Mouse (Mus musculus) heart, postnatal 0 days (tissue): Measurements from ENCODE around the gene Gpr157. TPM values are rescaled to one million over a fixed set of nuclear protein-coding genes. Genes with fewer than 3 reads are reported as not detected.
A peak's percentile ranks its signal among the peaks of the same experiment; 100 is the strongest.

Experiments
- ATAC-seq: fragments of 200-750 bp; cut with Nextera tagmentation; 2 replicates; pipeline ENCODE4 v1.8.0; 2017; ENCODE audit warnings: low read depth, moderate number of reproducible peaks, moderate library complexity; ENCODE audit not compliant: insufficient read depth
- DNase-seq: peaks from one replicate; pipeline ENCODE4 v3.0.0-alpha.2; 2016; ENCODE audit warnings: low spot score
- H3K27ac ChIP-seq: fragments of 300-500 bp; sonication (generic); 2 replicates; pipeline ENCODE4 v1.5.1; 2014; ENCODE audit warnings: low read depth, mild to moderate bottlenecking
- H3K27me3 ChIP-seq: fragments of 300-500 bp; sonication (generic); 2 replicates; pipeline ENCODE4 v1.6.1; 2014; ENCODE audit warnings: low read length, mixed read lengths; ENCODE audit not compliant: control insufficient read depth, insufficient read depth
- H3K36me3 ChIP-seq: fragments of 300-500 bp; sonication (generic); replicated peaks from 2 replicates; pipeline ENCODE4 v1.6.1; 2014; ENCODE audit warnings: low read length, mixed read lengths; ENCODE audit not compliant: control insufficient read depth, insufficient read depth
- H3K4me1 ChIP-seq: fragments of 300-500 bp; sonication (generic); 2 replicates; pipeline ENCODE4 v1.6.1; 2014; ENCODE audit warnings: antibody characterized with exemption; ENCODE audit not compliant: control insufficient read depth, insufficient read depth
- H3K4me2 ChIP-seq: fragments of 300-500 bp; sonication (generic); 2 replicates; pipeline ENCODE4 v1.6.1; 2014; ENCODE audit warnings: low read depth, mild to moderate bottlenecking, low read length, moderate library complexity
- H3K4me3 ChIP-seq: fragments of 300-500 bp; sonication (generic); 2 replicates; pipeline ENCODE4 v1.5.1; 2014; ENCODE audit warnings: low read depth, low read length
- H3K9ac ChIP-seq: fragments of 300-500 bp; sonication (generic); replicated peaks from 2 replicates; pipeline ENCODE4 v1.6.1; 2014; ENCODE audit warnings: low read depth, low read length, mixed read lengths
- H3K9me3 ChIP-seq: fragments of 300-500 bp; sonication (generic); replicated peaks from 2 replicates; pipeline ENCODE4 v1.6.1; 2016; ENCODE audit warnings: low read length; ENCODE audit not compliant: control insufficient read depth
- CTCF ChIP-seq: IDR thresholded peaks from 2 replicates; pipeline ENCODE4 v1.5.1; 2016; ENCODE audit warnings: antibody characterized with exemption, control low read depth, low read depth
- EP300 ChIP-seq: IDR thresholded peaks from 2 replicates; pipeline ENCODE4 v1.6.1; 2016; ENCODE audit warnings: antibody characterized with exemption, low read depth
- WGBS: fragments of 180-500 bp; shearing (Covaris S2); extraction: QIAGEN DNeasy Blood & Tissue Kit; methylation state at CpG from one replicate; pipeline ENCODE4 v1.1.7; 2014; 5-methylcytosine and 5-hydroxymethylcytosine counted together
- polyA plus RNA-seq: library from polyadenylated mRNA; unstranded; fragments of >200 nt; fragmentation: Nextera tagmentation; extraction: Ambion mirVana; gene quantifications from 2 replicates; pipeline ENCODE4 v1.2.1, GENCODE M21; 2015
- total RNA-seq: library from RNA; depleted of rRNA; stranded (reverse); fragments of >200 nt; gene quantifications from 2 replicates; pipeline ENCODE4 v1.2.3, GENCODE M21; 2014; ENCODE audit warnings: low replicate concordance

The Gpr157 gene
- total and polyA plus RNA-seq, 2 experiments from 2014 or later = 4.5 to 23.3 TPM

DNA sequence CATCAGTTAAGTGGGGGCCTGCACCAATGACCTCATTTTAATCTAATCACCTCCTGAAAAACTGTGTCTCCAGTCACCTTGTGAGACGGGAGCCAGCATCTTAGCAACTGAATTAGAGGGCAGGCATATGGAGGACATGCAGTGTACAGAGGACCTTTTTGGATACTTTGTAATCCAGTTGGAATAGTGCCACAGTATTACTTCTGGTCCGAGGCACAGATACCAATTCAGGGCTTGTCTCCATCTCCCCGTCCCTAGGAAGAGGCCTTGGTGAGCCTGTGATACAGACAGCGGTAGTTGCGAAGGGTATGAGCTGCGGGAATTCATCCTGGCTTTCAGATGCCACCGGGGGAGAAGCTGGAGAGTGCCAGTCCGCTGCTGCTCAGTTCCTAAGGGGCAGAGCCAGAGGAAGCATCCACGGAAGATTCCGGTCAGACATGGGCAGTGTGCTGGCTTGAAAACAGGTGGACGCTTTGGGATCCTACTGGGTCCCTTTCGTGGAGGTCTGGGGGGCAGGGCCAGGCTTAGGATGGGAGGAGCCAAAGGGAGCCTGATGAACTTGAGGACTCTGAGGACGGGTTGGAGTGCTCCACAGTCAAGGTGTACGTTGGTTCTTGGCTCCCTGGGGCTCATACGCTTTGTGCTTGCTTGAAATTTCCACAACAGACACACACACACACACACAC is 14.6 kb upstream of the Gpr157 start:
- Histone ChIP-seq H3K9ac (no peak overlapping the region), H3K27me3 (no peaks in the 10 kb centered on the region), H3K9me3 (no peaks in the 10 kb centered on the region), H3K4me3 (no peak overlapping the region), H3K36me3 (no peaks in the 10 kb centered on the region), H3K27ac (no peak overlapping the region), H3K4me2 (no peak overlapping the region), H3K4me1 (no peaks in the 10 kb centered on the region)
- no peak for DNase-seq
- 55% methylated on average over 15 of the region's 15 CpGs for WGBS
- TF ChIP-seq CTCF (no peak), EP300 (no peak)
- ATAC-seq = no peak

DNA sequence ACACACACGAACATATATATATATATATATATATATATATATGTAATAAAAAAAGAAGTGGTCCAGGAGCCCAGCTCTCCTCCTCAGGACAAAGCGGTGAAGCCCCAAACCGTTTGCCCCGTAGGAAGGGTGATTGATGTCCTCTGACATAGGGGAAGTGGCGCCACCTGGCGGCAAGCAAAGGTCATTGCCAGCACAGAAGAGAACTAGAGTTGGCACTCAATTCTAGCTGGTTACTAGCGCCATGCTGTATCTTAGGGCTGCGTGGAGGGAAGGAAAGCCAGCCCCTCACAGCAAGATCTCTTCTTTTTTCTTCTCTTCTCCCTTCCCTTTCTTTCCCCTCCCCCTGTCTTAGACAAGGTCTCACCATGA is 14.1 kb upstream of the Gpr157 start:
- Histone ChIP-seq H3K4me1 (no peaks in the 10 kb centered on the region), H3K4me2 (no peak overlapping the region), H3K27me3 (no peaks in the 10 kb centered on the region), H3K9ac (no peak overlapping the region), H3K27ac (no peak overlapping the region), H3K4me3 (no peak overlapping the region), H3K36me3 (no peaks in the 10 kb centered on the region), H3K9me3 (no peaks in the 10 kb centered on the region)
- WGBS = 15% methylated on average over 8 of the region's 8 CpGs
- peak; percentile 77 for TF ChIP-seq CTCF
- TF ChIP-seq EP300 = no peak
- DNase-seq (peak; percentile 43), ATAC-seq (peak; percentile 37)

DNA sequence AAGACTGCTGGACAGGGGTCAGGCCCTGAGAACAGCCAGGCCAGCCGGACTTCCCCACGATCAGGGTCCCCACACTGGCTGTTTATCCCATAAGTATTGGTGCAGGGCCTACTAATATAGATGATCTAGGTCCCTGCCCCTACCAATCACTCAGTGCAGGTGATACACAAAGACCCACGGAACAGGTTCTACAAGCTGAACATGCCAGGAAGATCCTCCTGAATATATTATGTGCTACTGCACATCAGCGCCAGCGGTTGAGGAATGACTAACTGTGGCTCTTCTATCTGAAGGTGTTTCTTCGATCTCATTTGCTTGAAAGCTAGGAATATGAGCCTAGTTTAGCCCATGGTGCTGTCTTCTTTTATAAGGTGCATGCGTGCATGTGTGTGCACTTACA is 11.8 kb upstream of the Gpr157 start:
- Histone ChIP-seq H3K36me3 (no peaks in the 10 kb centered on the region), H3K4me2 (no peak overlapping the region), H3K27ac (no peak overlapping the region), H3K9me3 (no peaks in the 10 kb centered on the region), H3K4me3 (no peak overlapping the region), H3K27me3 (no peaks in the 10 kb centered on the region), H3K4me1 (no peaks in the 10 kb centered on the region; the same call in 1 of the 2 replicates), H3K9ac (no peak overlapping the region)
- TF ChIP-seq CTCF (no peak), EP300 (no peak)
- WGBS = 87% methylated on average over 7 of the region's 7 CpGs
- no peak for ATAC-seq
- DNase-seq = no peak

DNA sequence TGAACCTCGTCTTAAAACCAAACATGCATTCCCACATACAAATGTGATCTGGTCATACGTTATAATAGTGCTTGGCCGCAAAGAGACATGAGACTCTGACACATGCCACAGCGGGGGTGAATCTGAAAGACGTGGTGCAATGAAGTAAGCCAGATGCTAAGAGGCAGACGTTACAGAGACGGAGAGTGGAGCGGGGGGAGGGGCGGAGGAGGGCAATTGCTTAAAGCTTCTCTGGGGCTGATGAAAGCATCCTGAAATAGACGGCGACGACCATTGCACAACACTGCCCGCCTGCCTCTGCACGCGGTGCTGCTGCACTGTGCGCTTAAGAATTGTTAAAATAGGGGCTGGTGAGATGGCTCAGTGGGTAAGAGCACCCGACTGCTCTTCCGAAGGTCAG is 11.0 kb upstream of the Gpr157 start:
- ATAC-seq (peak; percentile 48; the same call in 1 of the 2 replicates), DNase-seq (no peak)
- Histone ChIP-seq H3K4me2 (no peak overlapping the region), H3K27ac (no peak overlapping the region), H3K36me3 (no peaks in the 10 kb centered on the region), H3K27me3 (no peaks in the 10 kb centered on the region), H3K9me3 (no peaks in the 10 kb centered on the region), H3K9ac (no peak overlapping the region), H3K4me1 (no peaks in the 10 kb centered on the region; the same call in 1 of the 2 replicates), H3K4me3 (no peak overlapping the region)
- TF ChIP-seq EP300 (no peak), CTCF (no peak)
- WGBS = 17% methylated on average over 18 of the region's 18 CpGs

DNA sequence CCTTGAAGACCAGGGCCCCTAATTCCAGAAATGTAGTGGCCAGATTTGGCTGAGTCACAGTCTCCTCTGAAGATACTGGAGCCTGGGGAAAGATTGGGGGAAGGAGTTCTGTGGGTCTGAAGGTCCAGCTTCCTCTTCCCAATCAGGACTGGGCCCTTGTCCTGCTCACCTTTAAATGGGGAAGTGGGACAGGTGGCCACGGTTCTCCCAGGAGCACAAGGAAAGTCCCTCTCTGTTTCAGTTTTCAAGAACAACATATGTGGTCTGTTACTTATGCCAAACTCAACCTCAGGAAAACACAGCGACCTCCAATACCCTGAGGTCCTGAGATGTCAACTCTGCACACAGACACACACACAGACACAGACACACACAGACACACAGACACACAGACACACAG is 8.5 kb upstream of the Gpr157 start:
- ATAC-seq (no peak), DNase-seq (no peak)
- no peaks in the 10 kb centered on the region; the same call in 1 of the 2 replicates for H3K4me1 ChIP-seq
- no peaks in the 10 kb centered on the region for H3K27me3 ChIP-seq
- H3K27ac ChIP-seq = no peak overlapping the region
- H3K4me3 ChIP-seq = no peak overlapping the region
- no peak overlapping the region for H3K4me2 ChIP-seq
- no peaks in the 10 kb centered on the region for H3K36me3 ChIP-seq
- H3K9ac ChIP-seq = no peak overlapping the region
- H3K9me3 ChIP-seq = no peaks in the 10 kb centered on the region
- TF ChIP-seq EP300 (no peak), CTCF (no peak)
- WGBS = 77% methylated on average over 2 of the region's 2 CpGs

DNA sequence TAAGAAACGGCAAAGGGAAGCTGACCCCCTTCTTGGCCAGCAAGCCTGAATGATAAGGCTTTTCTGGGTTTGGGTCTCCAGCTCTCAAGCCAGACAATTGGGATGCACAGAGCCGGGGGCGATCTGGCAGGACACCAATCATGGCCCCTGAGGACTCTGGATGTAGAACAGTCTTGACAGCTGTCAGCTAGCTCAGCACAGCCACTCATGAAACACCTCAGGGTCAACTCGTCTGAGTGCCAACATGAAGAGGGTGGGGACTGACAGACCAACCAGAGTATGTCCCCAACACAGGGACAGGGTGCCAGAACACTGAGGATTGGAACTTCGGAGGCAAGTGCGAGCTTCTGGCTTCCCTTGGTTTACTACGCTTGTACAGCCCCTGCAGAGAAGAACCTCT is 7.9 kb upstream of the Gpr157 start:
- H3K36me3 ChIP-seq = no peaks in the 10 kb centered on the region
- H3K27me3 ChIP-seq = no peaks in the 10 kb centered on the region
- TF ChIP-seq CTCF = no peak
- no peak for TF ChIP-seq EP300
- no peak overlapping the region for H3K4me3 ChIP-seq
- no peak overlapping the region for H3K9ac ChIP-seq
- WGBS = 32% methylated on average over 7 of the region's 7 CpGs
- H3K9me3 ChIP-seq = no peaks in the 10 kb centered on the region
- no peaks in the 10 kb centered on the region; the same call in 1 of the 2 replicates for H3K4me1 ChIP-seq
- H3K4me2 ChIP-seq = no peak overlapping the region
- ATAC-seq (peak; percentile 72), DNase-seq (no peak)
- H3K27ac ChIP-seq = no peak overlapping the region
